Mouse (Mus musculus) midbrain, embryonic 15.5 days (tissue): Measurements from ENCODE around the gene Myo5c. TPM values are rescaled to one million over a fixed set of nuclear protein-coding genes. Genes with fewer than 3 reads are reported as not detected.
A peak's percentile ranks its signal among the peaks of the same experiment; 100 is the strongest.

ENCODE experiments used
- ATAC-seq: fragments of 200-750 bp; cut with Nextera tagmentation; replicated peaks from 2 replicates; pipeline ENCODE4 v1.8.0; 2017; ENCODE audit warnings: moderate TSS enrichment
- H3K27ac ChIP-seq: fragments of 300-500 bp; sonication (generic); 2 replicates; pipeline ENCODE4 v1.5.1; 2015; ENCODE audit warnings: mild to moderate bottlenecking, inconsistent platforms
- H3K27me3 ChIP-seq: fragments of 300-500 bp; sonication (generic); replicated peaks from 2 replicates; pipeline ENCODE4 v1.6.1; 2015; ENCODE audit warnings: inconsistent platforms
- H3K36me3 ChIP-seq: fragments of 300-500 bp; sonication (generic); replicated peaks from 2 replicates; pipeline ENCODE4 v1.6.1; 2015; ENCODE audit warnings: inconsistent platforms
- H3K4me1 ChIP-seq: fragments of 300-500 bp; sonication (generic); 2 replicates; pipeline ENCODE4 v1.6.1; 2015; ENCODE audit warnings: inconsistent platforms
- H3K4me2 ChIP-seq: fragments of 300-500 bp; sonication (generic); 2 replicates; pipeline ENCODE4 v1.6.1; 2015; ENCODE audit warnings: inconsistent platforms, mild to moderate bottlenecking, moderate library complexity
- H3K4me3 ChIP-seq: fragments of 300-500 bp; sonication (generic); 2 replicates; pipeline ENCODE4 v1.5.1; 2015; ENCODE audit warnings: mild to moderate bottlenecking, inconsistent platforms
- H3K9ac ChIP-seq: fragments of 300-500 bp; sonication (generic); 2 replicates; pipeline ENCODE4 v1.6.1; 2015; ENCODE audit warnings: mild to moderate bottlenecking, inconsistent platforms
- H3K9me3 ChIP-seq: fragments of 300-500 bp; sonication (generic); 2 replicates; pipeline ENCODE4 v1.6.1; 2016; ENCODE audit warnings: inconsistent platforms
- WGBS: fragments of 180-500 bp; shearing (Covaris S2); methylation state at CpG from one replicate; pipeline ENCODE4 v1.1.7; 2015; ENCODE audit warnings: mixed read lengths; 5-methylcytosine and 5-hydroxymethylcytosine counted together
- polyA plus RNA-seq: library from polyadenylated mRNA; unstranded; fragments of >200 nt; fragmentation: Nextera tagmentation; extraction: Ambion mirVana; gene quantifications from 2 replicates; pipeline ENCODE4 v1.2.1, GENCODE M21; 2015

The Myo5c gene
- polyA plus RNA-seq, 1 experiment from 2014 or later, result 0.56 TPM

GRCm38 (mm10) chr9:75221420-75222287 is 10.2 kb upstream of the Myo5c start:
- no peaks in the 10 kb centered on the region for H3K27me3 ChIP-seq
- H3K36me3 ChIP-seq, result peaks cover 9% of the 10 kb centered on the region; the same call in 1 of the 2 replicates
- no peaks in the 10 kb centered on the region for H3K4me1 ChIP-seq
- ATAC-seq, result peak; percentile 42; the same call in 1 of the 2 replicates
- no peak overlapping the region for H3K4me2 ChIP-seq
- no peak overlapping the region for H3K27ac ChIP-seq
- H3K9me3 ChIP-seq, result no peaks in the 10 kb centered on the region
- WGBS, result 69% methylated on average over 10 of the region's 10 CpGs
- H3K4me3 ChIP-seq, result no peak overlapping the region
- no peak overlapping the region for H3K9ac ChIP-seq

DNA sequence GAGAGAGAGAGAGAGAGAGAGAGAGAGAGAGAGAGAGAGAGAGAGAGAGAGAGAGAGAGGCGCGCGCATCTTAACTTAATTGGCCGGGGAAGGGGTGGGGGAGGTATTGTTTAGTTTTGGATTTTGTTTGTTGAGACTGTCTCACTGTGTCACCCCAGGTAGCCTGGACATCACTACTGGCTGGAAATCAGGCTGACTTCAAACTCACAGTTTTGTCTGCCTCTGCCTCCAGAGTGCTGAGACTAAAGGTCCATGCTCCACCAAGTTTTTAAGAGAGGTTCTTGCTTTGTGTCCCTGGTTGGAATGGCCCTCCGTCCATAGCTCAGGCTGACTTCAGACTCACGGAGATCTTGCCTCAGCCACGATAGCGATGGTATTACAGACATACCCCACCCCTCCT is 1.0 kb downstream of the Myo5c start:
- Histone ChIP-seq H3K36me3 (no peaks in the 10 kb centered on the region), H3K27ac (no peak overlapping the region), H3K27me3 (peaks cover 26% of the 10 kb centered on the region; the same call in 1 of the 2 replicates), H3K4me3 (no peak overlapping the region), H3K4me2 (no peak overlapping the region), H3K4me1 (peaks cover 8% of the 10 kb centered on the region; the same call in 1 of the 2 replicates), H3K9ac (no peak overlapping the region), H3K9me3 (no peaks in the 10 kb centered on the region)
- 32% methylated on average over 7 of the region's 8 CpGs for WGBS
- no peak for ATAC-seq

- peaks cover 8% of the 10 kb centered on the region; the same call in 1 of the 2 replicates for H3K4me1 ChIP-seq
- no peaks in the 10 kb centered on the region for H3K36me3 ChIP-seq
- no peak overlapping the region for H3K4me3 ChIP-seq
- peaks cover 26% of the 10 kb centered on the region; the same call in 1 of the 2 replicates for H3K27me3 ChIP-seq
- 47% methylated on average over 7 of the region's 7 CpGs for WGBS
- no peak overlapping the region for H3K27ac ChIP-seq
- H3K4me2 ChIP-seq, result no peak overlapping the region
- ATAC-seq, result no peak
- H3K9ac ChIP-seq, result no peak overlapping the region
- H3K9me3 ChIP-seq, result no peaks in the 10 kb centered on the region
These were observed 2.5 kb downstream of the Myo5c start for GRCm38 (mm10) chr9:75234271-75234741.

DNA sequence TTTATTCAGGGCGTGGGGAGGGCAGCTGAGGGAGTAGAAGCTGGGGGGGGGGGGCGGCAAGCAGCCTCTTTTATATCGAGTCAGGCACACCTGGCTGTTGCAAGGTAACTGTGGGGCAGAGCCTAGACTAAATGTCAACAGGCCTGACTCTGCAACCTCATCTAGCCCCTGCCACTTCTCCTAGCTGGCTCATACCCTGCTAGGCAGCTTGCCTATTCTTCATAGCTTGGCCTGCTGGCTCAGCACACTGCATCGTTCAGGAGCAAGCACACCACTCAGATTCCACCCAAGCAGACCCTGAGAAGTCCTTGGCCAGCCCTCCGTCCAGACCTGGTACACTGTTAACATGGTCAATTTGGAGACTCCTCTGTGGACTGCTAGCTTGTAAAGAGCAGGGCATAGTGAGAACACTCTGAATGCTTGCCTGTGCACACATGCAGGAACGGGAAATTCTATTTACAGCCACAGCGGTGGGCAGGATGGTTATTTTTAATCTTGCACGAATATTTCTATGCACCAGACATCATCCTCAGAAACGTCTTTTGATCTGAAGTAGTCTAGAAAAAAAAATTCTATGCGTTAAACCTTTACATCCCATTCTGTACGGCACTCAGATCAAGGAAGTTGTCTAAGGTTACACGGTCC is 3.3 kb downstream of the Myo5c start:
- Histone ChIP-seq H3K9ac (no peak overlapping the region), H3K9me3 (no peaks in the 10 kb centered on the region), H3K4me2 (no peak overlapping the region), H3K27me3 (peaks cover 26% of the 10 kb centered on the region; the same call in 1 of the 2 replicates), H3K36me3 (no peaks in the 10 kb centered on the region), H3K27ac (no peak overlapping the region), H3K4me1 (peaks cover 8% of the 10 kb centered on the region; the same call in 1 of the 2 replicates), H3K4me3 (no peak overlapping the region)
- WGBS, result 79% methylated on average over 12 of the region's 12 CpGs
- ATAC-seq, result no peak

- Histone ChIP-seq H3K9me3 (no peaks in the 10 kb centered on the region), H3K27ac (no peak overlapping the region), H3K27me3 (peaks cover 26% of the 10 kb centered on the region; the same call in 1 of the 2 replicates), H3K4me2 (no peak overlapping the region), H3K4me1 (peaks cover 8% of the 10 kb centered on the region; the same call in 1 of the 2 replicates), H3K9ac (no peak overlapping the region), H3K36me3 (no peaks in the 10 kb centered on the region), H3K4me3 (no peak overlapping the region)
- no peak for ATAC-seq
- 45% methylated on average over 2 of the region's 2 CpGs for whole genome bisulfite sequencing
These were observed 3.9 kb downstream of the Myo5c start for GRCm38 (mm10) chr9:75235696-75236095.

DNA sequence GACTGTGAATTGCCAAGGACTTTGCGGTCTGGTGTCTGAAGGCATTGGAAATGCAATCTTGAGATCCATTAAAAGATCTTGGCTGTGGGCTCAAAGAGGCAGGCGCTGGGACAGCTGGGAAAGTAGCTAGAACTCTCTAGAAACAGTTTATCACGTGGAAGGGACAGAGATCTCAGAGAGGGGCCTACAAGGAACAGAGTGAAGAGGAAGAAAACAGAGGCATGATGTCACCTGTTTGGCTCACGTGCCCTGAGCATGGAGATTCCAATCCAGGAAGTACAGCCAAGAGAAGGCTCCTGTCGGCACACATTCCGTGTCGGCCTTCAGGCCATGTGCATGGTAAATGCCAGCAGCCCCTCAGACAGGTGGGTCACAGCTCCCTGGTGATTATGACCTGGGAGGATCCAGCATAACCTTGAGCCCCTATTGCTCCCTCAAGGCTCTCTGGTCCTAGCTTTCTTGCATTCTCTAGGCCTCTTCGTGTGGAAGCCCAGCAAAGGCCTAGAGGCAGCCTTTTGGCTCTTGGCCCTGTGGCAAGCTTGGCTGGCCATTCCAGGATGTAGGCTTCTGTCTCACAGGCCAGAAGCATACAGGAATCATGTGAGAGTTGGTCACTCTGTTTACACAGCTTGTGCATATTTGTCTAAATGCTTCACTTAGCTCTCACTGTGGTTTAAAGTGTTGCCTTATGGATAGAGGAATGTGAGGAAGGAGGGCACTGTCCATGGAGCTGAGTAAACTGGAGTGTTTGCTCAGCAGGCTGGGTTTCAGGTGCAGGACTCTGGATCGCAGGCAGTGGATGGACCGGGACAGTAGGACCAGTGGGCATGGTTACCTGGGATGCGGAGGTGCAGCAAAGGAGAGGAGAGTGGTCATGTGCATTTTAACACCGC is 4.8 kb downstream of the Myo5c start:
- Histone ChIP-seq H3K9ac (no peak overlapping the region), H3K36me3 (no peaks in the 10 kb centered on the region), H3K27ac (no peak overlapping the region), H3K4me3 (no peak overlapping the region), H3K27me3 (peaks cover 23% of the 10 kb centered on the region; the same call in 1 of the 2 replicates), H3K9me3 (no peaks in the 10 kb centered on the region), H3K4me2 (no peak overlapping the region), H3K4me1 (peaks cover 8% of the 10 kb centered on the region; the same call in 1 of the 2 replicates)
- WGBS, result 87% methylated on average over 12 of the region's 12 CpGs
- no peak for ATAC-seq

DNA sequence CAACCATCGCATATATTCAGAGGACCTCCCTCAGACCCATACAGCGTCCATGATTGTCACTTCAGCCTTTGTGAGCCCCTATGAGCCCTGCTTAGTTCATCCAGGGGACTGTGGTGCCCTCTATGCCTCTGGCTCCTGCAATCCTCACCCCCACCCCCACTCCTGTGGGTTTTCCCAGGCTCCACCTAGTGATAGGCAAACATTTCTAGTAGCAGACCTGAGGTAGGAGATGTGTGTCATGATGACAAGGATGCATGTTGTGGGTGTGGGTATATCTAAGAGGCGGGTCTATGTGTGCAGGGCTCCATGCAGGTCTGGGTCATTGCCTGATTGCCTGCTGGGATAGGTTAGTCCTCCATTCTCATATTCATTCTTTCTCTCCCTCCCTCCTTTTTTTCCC is 6.4 kb downstream of the Myo5c start:
- 89% methylated on average over 3 of the region's 3 CpGs for WGBS
- ATAC-seq, result no peak
- no peak overlapping the region for H3K9ac ChIP-seq
- H3K4me3 ChIP-seq, result no peak overlapping the region
- no peak overlapping the region for H3K4me2 ChIP-seq
- no peak overlapping the region for H3K27ac ChIP-seq
- H3K4me1 ChIP-seq, result no peaks in the 10 kb centered on the region
- H3K27me3 ChIP-seq, result 0 out of 2 replicates have a peak, but pooled peaks cover 12% of the 10 kb centered on the region
- no peaks in the 10 kb centered on the region for H3K36me3 ChIP-seq
- no peaks in the 10 kb centered on the region for H3K9me3 ChIP-seq

GRCm38 (mm10) chr9:75243052-75243451 is 11.2 kb downstream of the Myo5c start:
- Histone ChIP-seq H3K9ac (no peak overlapping the region), H3K27me3 (no peaks in the 10 kb centered on the region), H3K4me1 (peaks cover 8% of the 10 kb centered on the region; the same call in 1 of the 2 replicates), H3K9me3 (no peaks in the 10 kb centered on the region), H3K4me2 (no peak overlapping the region), H3K27ac (no peak overlapping the region), H3K4me3 (no peak overlapping the region), H3K36me3 (no peaks in the 10 kb centered on the region)
- ATAC-seq, result no peak
- 78% methylated on average over 6 of the region's 6 CpGs for WGBS

DNA sequence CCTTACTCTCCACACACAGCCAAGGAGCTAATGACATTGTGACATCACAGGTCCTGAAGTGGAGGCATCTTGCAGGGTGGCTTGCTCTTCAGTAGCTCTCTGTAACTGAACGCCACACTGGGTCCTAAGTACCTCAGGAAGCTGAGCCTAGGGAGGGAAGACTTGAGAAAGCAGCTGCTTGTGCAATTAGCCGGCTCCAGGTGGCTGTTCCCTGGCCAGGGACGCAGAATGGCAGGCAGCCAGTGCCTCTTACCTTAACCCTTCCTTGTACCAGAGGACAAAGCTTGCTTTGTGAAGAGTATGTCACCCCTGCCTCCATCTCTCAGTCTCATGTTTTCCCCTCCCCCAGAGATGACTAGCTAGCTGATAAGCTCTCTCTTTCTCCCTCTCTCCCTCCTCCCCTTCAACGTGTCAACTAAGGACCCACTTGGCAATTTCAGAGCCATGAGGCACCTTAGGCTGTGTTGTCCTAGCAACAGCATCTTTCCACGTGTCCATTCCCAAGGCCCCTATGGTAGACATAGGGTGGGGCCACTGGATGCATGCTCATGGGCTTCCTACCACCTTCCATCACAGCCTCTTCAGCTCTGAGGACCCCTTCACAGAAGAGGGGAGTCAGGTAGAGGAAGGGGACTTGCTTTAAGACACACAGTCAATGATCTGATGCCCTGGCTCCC is 12.0 kb downstream of the Myo5c start:
- peaks cover 8% of the 10 kb centered on the region; the same call in 1 of the 2 replicates for H3K4me1 ChIP-seq
- H3K4me3 ChIP-seq, result no peak overlapping the region
- ATAC-seq, result peak; percentile 70
- WGBS, result 16% methylated on average over 5 of the region's 5 CpGs
- no peak overlapping the region for H3K9ac ChIP-seq
- no peaks in the 10 kb centered on the region for H3K36me3 ChIP-seq
- H3K4me2 ChIP-seq, result no peak overlapping the region
- no peaks in the 10 kb centered on the region for H3K27me3 ChIP-seq
- no peaks in the 10 kb centered on the region for H3K9me3 ChIP-seq
- H3K27ac ChIP-seq, result no peak overlapping the region

DNA sequence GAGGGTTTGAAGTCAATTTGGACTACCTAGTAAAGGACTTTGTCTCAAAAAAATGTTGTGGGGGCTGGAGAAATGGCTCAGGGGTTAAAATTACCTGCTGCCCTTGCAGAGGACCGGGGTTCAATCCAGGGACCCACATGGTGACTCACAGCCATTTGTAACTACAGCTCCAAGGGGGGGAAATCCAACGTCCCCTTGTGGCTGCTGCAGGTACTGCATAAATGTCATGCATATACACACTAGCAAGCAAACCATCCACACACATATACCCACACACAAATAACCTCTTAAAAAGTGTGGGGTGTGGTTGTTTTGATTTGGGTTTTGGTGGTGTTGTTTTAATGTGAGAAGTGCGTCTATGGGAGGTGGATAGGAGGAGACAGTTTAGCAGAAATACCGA is 12.7 kb downstream of the Myo5c start:
- Histone ChIP-seq H3K9ac (no peak overlapping the region), H3K4me1 (peaks cover 8% of the 10 kb centered on the region; the same call in 1 of the 2 replicates), H3K36me3 (no peaks in the 10 kb centered on the region), H3K4me2 (no peak overlapping the region), H3K27me3 (no peaks in the 10 kb centered on the region), H3K27ac (no peak overlapping the region), H3K4me3 (no peak overlapping the region), H3K9me3 (no peaks in the 10 kb centered on the region)
- ATAC-seq, result no peak
- WGBS, result 86% methylated on average over 4 of the region's 4 CpGs
